Mouse (Mus musculus): Measurements from ENCODE around the gene Ralgapa2.

GRCm38 (mm10) chr2:146512581-146512920, 407 bp upstream of the Ralgapa2 start:
- TF ChIP-seq CHD2 (IDR thresholded peaks at IDR 0.05; ENCODE audit: low read length), result no peak
- TF ChIP-seq CTCF (IDR thresholded peaks at IDR 0.05 in 2 of 3, conservative IDR thresholded peaks at IDR 0.05 in 1 of 3; ENCODE audit: control insufficient read depth in 1 of 3, insufficient read depth in 1 of 3, low read depth in 2 of 3, low read length in 3 of 3, poor library complexity in 1 of 3, severe bottlenecking in 1 of 3), result no peak
- no peak for TF ChIP-seq ZKSCAN1 (IDR thresholded peaks at IDR 0.05; ENCODE audit: low read depth, low read length)
- TF ChIP-seq EP300 (IDR thresholded peaks at IDR 0.05; ENCODE audit: low read depth in 1 of 2, low read length in 2 of 2), result no peak
- no peak for TF ChIP-seq MYC (IDR thresholded peaks at IDR 0.05; ENCODE audit: low read depth, low read length)
